Mouse (Mus musculus) E14TG2a.4 (cell line): ENCODE data around the gene Nek8.

ENCODE experiments used
- CTCF ChIP-seq: conservative IDR thresholded peaks from 2 replicates; pipeline ENCODE4 v1.5.1; 2014; ENCODE audit warnings: low read length
- NANOG ChIP-seq: IDR thresholded peaks from 2 replicates; pipeline ENCODE4 v1.6.1; 2014; ENCODE audit warnings: borderline replicate concordance, low read length, mixed read lengths
- POU5F1 ChIP-seq: IDR thresholded peaks from 2 replicates; pipeline ENCODE4 v1.6.1; 2014; ENCODE audit warnings: low read length, borderline replicate concordance

DNA sequence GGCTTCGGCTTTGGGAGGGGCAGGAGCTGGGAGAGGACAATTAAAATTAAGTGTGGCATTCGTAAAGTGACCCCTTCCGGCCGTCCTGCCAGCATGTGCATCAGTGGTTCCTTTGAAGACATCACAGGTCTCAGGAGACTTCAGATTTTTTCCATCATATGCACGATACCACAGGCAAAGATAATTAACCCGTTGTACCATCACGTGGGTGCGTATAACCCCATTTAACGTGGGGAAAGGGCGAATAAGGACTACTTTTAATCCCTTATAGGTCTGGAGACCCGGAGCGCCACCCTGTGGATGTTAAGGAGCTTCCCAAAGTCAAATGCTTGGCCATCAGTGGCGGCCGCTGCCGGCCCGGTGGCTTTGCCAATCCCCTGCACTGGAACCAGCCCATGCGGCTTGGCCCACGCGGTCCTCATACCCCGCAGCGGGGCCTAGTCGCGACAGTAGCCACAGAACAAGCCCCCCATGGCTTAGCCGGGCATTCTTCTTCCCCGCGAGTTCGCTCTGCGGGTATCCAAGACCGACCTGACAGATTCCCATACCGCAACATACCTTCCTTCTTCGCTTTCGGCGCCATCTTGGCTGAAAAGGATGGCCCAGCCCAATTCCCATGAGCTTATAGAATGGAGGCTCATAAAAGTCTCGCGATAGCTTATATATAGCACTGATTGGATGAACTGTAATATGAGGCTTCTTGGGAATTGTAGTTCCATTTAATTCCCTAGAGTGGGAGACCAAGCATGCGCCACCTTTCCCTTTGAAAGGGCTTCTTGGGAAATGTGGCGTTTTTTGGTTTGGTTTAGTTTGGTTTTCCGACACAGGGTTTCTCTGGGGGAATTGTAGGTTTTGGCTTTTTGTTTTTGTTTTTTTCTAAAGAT is 6.7 kb upstream of the Nek8 start, which contains the start of gene Rpl23a:
- TF ChIP-seq CTCF: no peak
- TF ChIP-seq NANOG: no peak
- no peak for TF ChIP-seq POU5F1
